8 mouse cellular contexts compared by ENCODE assay signal in genomic region chr7:4792278-4793212, GRCm38 (mm10). TPM values are rescaled to one million over a fixed set of nuclear protein-coding genes. Genes with fewer than 3 reads are reported as not detected.
DNase-seq lines count a peak whose midpoint lies in the region; ATAC-seq lines count a peak whose summit lies in the region.

Rpl28 (plus strand) TSS chr7:4792874.

- H3K9me3 ChIP-seq in forebrain, embryonic 11.5 days (ENCODE audit: control insufficient read depth, low read length), result no peaks in the 10 kb centered on the region
- no peaks in the 10 kb centered on the region for H3K9me3 ChIP-seq in heart, embryonic 16.5 days (replicated peaks; ENCODE audit: control insufficient read depth, low read length)
- no peaks in the 10 kb centered on the region for H3K9me3 ChIP-seq in liver, embryonic 15.5 days (replicated peaks)
- H3K9me3 ChIP-seq in neural tube, embryonic 12.5 days, result no peaks in the 10 kb centered on the region

- peak within 1 kb of the TSS; percentile 61 for H3K4me3 ChIP-seq in forebrain, embryonic 11.5 days (ENCODE audit: low read depth, low read length)
- H3K4me3 ChIP-seq in heart, embryonic 16.5 days (ENCODE audit: low read length), result peak within 1 kb of the TSS; percentile 97
- peak within 1 kb of the TSS; percentile 96 for H3K4me3 ChIP-seq in liver, embryonic 15.5 days (replicated peaks)
- H3K4me3 ChIP-seq in neural tube, embryonic 12.5 days, result peak within 1 kb of the TSS; percentile 88

- peak within 1 kb of the TSS; percentile 88 for H3K4me2 ChIP-seq in forebrain, embryonic 11.5 days (ENCODE audit: low read depth, low read length, severe bottlenecking)
- peak within 1 kb of the TSS; percentile 69 for H3K4me2 ChIP-seq in heart, embryonic 16.5 days (ENCODE audit: low read depth, low read length)
- peak within 1 kb of the TSS; percentile 79 for H3K4me2 ChIP-seq in liver, embryonic 15.5 days
- H3K4me2 ChIP-seq in neural tube, embryonic 12.5 days (replicated peaks), result peak within 1 kb of the TSS; percentile 85

- H3K9ac ChIP-seq in forebrain, embryonic 11.5 days (ENCODE audit: low read length), result peak within 1 kb of the TSS; percentile 72
- peak within 1 kb of the TSS; percentile 99 for H3K9ac ChIP-seq in heart, embryonic 16.5 days (ENCODE audit: low read length)
- peak within 1 kb of the TSS; percentile 95 for H3K9ac ChIP-seq in liver, embryonic 15.5 days
- H3K9ac ChIP-seq in neural tube, embryonic 12.5 days, result peak within 1 kb of the TSS; percentile 97

- 2% methylated on average over 54 of the region's 54 CpGs for WGBS in forebrain, embryonic 11.5 days
- WGBS in heart, embryonic 16.5 days, result under 1% methylated on average over 54 of the region's 54 CpGs
- WGBS in liver, embryonic 15.5 days (ENCODE audit: insufficient replicate concordance), result 1% methylated on average over 54 of the region's 54 CpGs
- WGBS in neural tube, embryonic 12.5 days, result 2% methylated on average over 50 of the region's 54 CpGs

- H3K4me1 ChIP-seq in forebrain, embryonic 11.5 days (replicated peaks; ENCODE audit: control insufficient read depth, insufficient read depth, low read length), result peaks cover 12% of the 10 kb centered on the region; the same call in 1 of the 2 replicates
- H3K4me1 ChIP-seq in heart, embryonic 16.5 days (ENCODE audit: control insufficient read depth, insufficient read depth, low read length), result peaks cover 18% of the 10 kb centered on the region
- H3K4me1 ChIP-seq in liver, embryonic 15.5 days (replicated peaks), result peaks cover 56% of the 10 kb centered on the region
- H3K4me1 ChIP-seq in neural tube, embryonic 12.5 days, result peaks cover 20% of the 10 kb centered on the region

- peaks cover 16% of the 10 kb centered on the region for H3K36me3 ChIP-seq in forebrain, embryonic 11.5 days (ENCODE audit: control insufficient read depth, insufficient read depth, low read length)
- peaks cover 32% of the 10 kb centered on the region for H3K36me3 ChIP-seq in heart, embryonic 16.5 days (ENCODE audit: control insufficient read depth, insufficient read depth)
- H3K36me3 ChIP-seq in liver, embryonic 15.5 days (replicated peaks), result peaks cover 43% of the 10 kb centered on the region
- H3K36me3 ChIP-seq in neural tube, embryonic 12.5 days, result peaks cover 36% of the 10 kb centered on the region

- ATAC-seq in forebrain, embryonic 11.5 days (replicated peaks; ENCODE audit: low FRiP score), result peak; percentile 91
- ATAC-seq in heart, embryonic 16.5 days (replicated peaks; ENCODE audit: extremely low read depth, insufficient read depth, low FRiP score), result peak; percentile 91
- ATAC-seq in liver, embryonic 15.5 days (ENCODE audit: insufficient read depth), result peak; percentile 83
- ATAC-seq in neural tube, embryonic 12.5 days (ENCODE audit: low FRiP score, low read depth), result peak; percentile 88

- H3K27me3 ChIP-seq in forebrain, embryonic 11.5 days (ENCODE audit: control insufficient read depth, insufficient read depth, low read length), result peaks cover 8% of the 10 kb centered on the region; the same call in 1 of the 2 replicates
- H3K27me3 ChIP-seq in heart, embryonic 16.5 days (ENCODE audit: control insufficient read depth, insufficient read depth, low read length), result no peaks in the 10 kb centered on the region
- no peaks in the 10 kb centered on the region for H3K27me3 ChIP-seq in liver, embryonic 15.5 days
- H3K27me3 ChIP-seq in neural tube, embryonic 12.5 days (replicated peaks), result peaks cover 7% of the 10 kb centered on the region; the same call in 1 of the 2 replicates

- H3K27ac ChIP-seq in forebrain, embryonic 11.5 days (ENCODE audit: low read depth, low read length), result peak within 1 kb of the TSS; percentile 87
- H3K27ac ChIP-seq in heart, embryonic 16.5 days (ENCODE audit: low read length), result peak within 1 kb of the TSS; percentile 96
- peak within 1 kb of the TSS; percentile 95 for H3K27ac ChIP-seq in liver, embryonic 15.5 days (replicated peaks)
- H3K27ac ChIP-seq in neural tube, embryonic 12.5 days, result peak within 1 kb of the TSS; percentile 72

- DNase-seq in CD8-positive naive resting alpha-beta T cell, adult 2 months (ENCODE audit: low read depth in 2 of 2, low spot score in 2 of 2), result peak; percentile 91 to 92
- peak; percentile 97 for DNase-seq in c-Kit-positive CD71-negative TER-119-negative erythroid progenitor cells, embryonic 14.5 days (ENCODE audit: low read depth)
- peak; percentile 96 for DNase-seq in forebrain, embryonic 11.5 days (ENCODE audit: low spot score)
- DNase-seq in kidney, postnatal 36 days, result peak; percentile 96 to 97
- peak; percentile 94 for DNase-seq in telencephalon, adult 2 months (ENCODE audit: low read depth, low spot score)

RNA-seq across cellular contexts. Expression of gene Rpl28, which starts in this region (rescaled TPM):
- polyA plus RNA-seq in forebrain, embryonic 11.5 days (2014; fragmentation: Nextera tagmentation; extraction: Ambion mirVana), result 203 and 220 TPM in 2 replicates
- 191 and 205 TPM in 2 replicates for polyA plus RNA-seq in heart, embryonic 16.5 days (2015; fragmentation: Nextera tagmentation; extraction: Ambion mirVana)
- 169 and 173 TPM in 2 replicates for polyA plus RNA-seq in liver, embryonic 15.5 days (2015; fragmentation: Nextera tagmentation; extraction: Ambion mirVana)
- 311 and 322 TPM in 2 replicates for polyA plus RNA-seq in neural tube, embryonic 12.5 days (2016; fragmentation: Nextera tagmentation; extraction: Ambion mirVana)

Comparison
In these comparisons a context has a peak if more than half of its experiments do, and no peak if none do; other contexts are left out.
1. Peak in every context shown above with its lines: DNase-seq, ATAC-seq, H3K4me3 ChIP-seq and H3K27ac ChIP-seq.